Mouse (Mus musculus): ENCODE data around the gene Ccdc9. TPM values are rescaled to one million over a fixed set of nuclear protein-coding genes. Genes with fewer than 3 reads are reported as not detected.

The Ccdc9 gene
- total and polyA plus RNA-seq, 3 experiments = 32.0 to 81.0 (median 47.6) TPM

DNA sequence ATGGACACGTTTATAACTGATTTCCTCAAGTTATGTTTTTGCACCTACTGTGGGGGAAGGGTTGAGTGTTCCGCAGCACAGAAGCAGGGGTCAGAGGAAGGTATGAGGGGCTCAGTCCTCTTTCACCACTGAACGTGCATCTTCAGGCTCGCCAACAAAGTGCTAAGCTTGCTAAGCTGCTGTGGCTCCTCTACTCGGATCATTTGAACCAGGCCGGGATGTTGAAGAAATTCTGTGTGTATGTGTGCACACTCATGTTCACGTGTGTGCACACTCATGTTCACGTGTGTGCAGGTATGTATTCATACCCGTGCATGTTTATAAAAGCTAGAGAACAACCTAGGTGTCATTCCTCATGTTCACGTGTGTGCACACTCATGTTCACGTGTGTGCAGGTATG, 20.7 kb downstream of the Ccdc9 start:
- dilution Hi-C loops (cut with MboI; ENCODE audit: extremely low pct_ligation_motif_present, extremely low pct_unique_long_range_greater_than_20kb, low sequenced_read_pairs) (no loop called here), in situ Hi-C loops (cut with MboI; ENCODE audit: low pct_ligation_motif_present, low pct_unique_long_range_greater_than_20kb, low sequenced_read_pairs) (loop anchor here (25.0 kb wide), 1 partner anchor 204 kb away; the partner anchor contains the start of gene Zfp541)

DNA sequence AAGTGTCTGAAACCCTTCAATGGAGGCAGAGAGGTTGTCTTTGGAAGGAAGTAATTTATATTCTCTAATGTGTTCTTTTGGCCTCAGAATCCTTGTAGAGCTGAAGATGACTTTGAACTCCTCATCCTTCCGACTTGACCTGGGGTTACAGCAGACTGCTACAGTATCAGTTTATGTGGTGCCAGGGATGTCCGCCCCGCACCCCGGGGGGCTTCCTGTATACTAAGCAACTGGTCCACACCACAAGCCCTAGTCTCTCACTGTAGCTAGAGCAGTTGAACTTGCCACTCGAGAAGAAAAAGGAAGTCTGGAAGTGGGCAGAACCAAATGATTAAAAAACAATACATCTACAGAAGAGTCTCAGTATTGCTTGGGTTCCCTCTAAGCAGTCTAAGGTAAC, 22.8 kb downstream of the Ccdc9 start:
- Histone ChIP-seq H3K27ac (ENCODE audit: insufficient read depth, low read depth) (no peak overlapping the region), H3K9ac (ENCODE audit: insufficient read depth, low read depth) (no peak overlapping the region), H3K4me1 (ENCODE audit: control insufficient read depth in 1 of 2, insufficient read depth in 2 of 2) (peaks cover 4 to 9% of the 10 kb centered on the region in 2 experiments; a peak in 3 of 4 replicates), H3K79me2 (replicated peaks; ENCODE audit: control insufficient read depth, extremely low read depth, insufficient read depth, poor library complexity, severe bottlenecking) (no peaks in the 10 kb centered on the region), H3K27me3 (replicated peaks) (no peaks in the 10 kb centered on the region), H3K4me3 (replicated peaks in 1 of 3; ENCODE audit: low read depth in 2 of 3, low read length in 2 of 3, poor library complexity in 1 of 3) (no peak overlapping the region), H3K4me2 (ENCODE audit: insufficient read depth, low read depth, poor library complexity, severe bottlenecking) (no peak overlapping the region), H3K9me3 (replicated peaks; ENCODE audit: low read length) (no peaks in the 10 kb centered on the region), H3K36me3 (replicated peaks in 1 of 2; ENCODE audit: control insufficient read depth in 1 of 2, insufficient read depth in 1 of 2, low read length in 1 of 2) (no peaks in the 10 kb centered on the region)
- dilution Hi-C loops (cut with MboI; ENCODE audit: extremely low pct_ligation_motif_present, extremely low pct_unique_long_range_greater_than_20kb, low sequenced_read_pairs) (no loop called here), in situ Hi-C loops (cut with MboI; ENCODE audit: low pct_ligation_motif_present, low pct_unique_long_range_greater_than_20kb, low sequenced_read_pairs) (loop anchor here (25.0 kb wide), 1 partner anchor 202 kb away; the partner anchor contains the start of gene Zfp541)
- no peak for DNase-seq (ENCODE audit: extremely low read depth)
- TF ChIP-seq ELF1 (IDR thresholded peaks at IDR 0.05; ENCODE audit: low read depth, low read length) (no peak), TCF12 (IDR thresholded peaks at IDR 0.05; ENCODE audit: low read depth, low read length) (no peak), CHD2 (IDR thresholded peaks at IDR 0.05; ENCODE audit: low read length) (no peak), MXI1 (IDR thresholded peaks at IDR 0.05; ENCODE audit: low read depth, low read length) (no peak), JUND (conservative IDR thresholded peaks at IDR 0.05; ENCODE audit: low read depth, low read length) (no peak), NELFE (IDR thresholded peaks at IDR 0.05; ENCODE audit: low read depth, low read length) (no peak), MYC (IDR thresholded peaks at IDR 0.05; ENCODE audit: low read depth, low read length) (no peak), EP300 (IDR thresholded peaks at IDR 0.05; ENCODE audit: low read length) (no peak), ZC3H11A (IDR thresholded peaks at IDR 0.05; ENCODE audit: low read depth, low read length) (no peak)

More for the DNA sequence above, 20.7 kb downstream of the Ccdc9 start:
- H3K9me3 ChIP-seq (replicated peaks; ENCODE audit: low read length) = no peaks in the 10 kb centered on the region
- TF ChIP-seq KAT2A (IDR thresholded peaks at IDR 0.05; ENCODE audit: insufficient replicate concordance, low read length) (no peak), MAFK (IDR thresholded peaks at IDR 0.05; ENCODE audit: insufficient replicate concordance, low read length) (no peak), ZKSCAN1 (IDR thresholded peaks at IDR 0.05; ENCODE audit: borderline replicate concordance, low read depth, low read length) (no peak), BHLHE40 (IDR thresholded peaks at IDR 0.05; ENCODE audit: low read depth, low read length) (no peak), NRF1 (IDR thresholded peaks at IDR 0.05; ENCODE audit: low read depth, low read length) (no peak), ZNF384 (IDR thresholded peaks at IDR 0.05; ENCODE audit: low read depth, low read length) (no peak), JUN (IDR thresholded peaks at IDR 0.05; ENCODE audit: insufficient read depth, low read depth, low read length) (no peak), TCF12 (IDR thresholded peaks at IDR 0.05; ENCODE audit: low read depth, low read length) (no peak), NELFE (IDR thresholded peaks at IDR 0.05; ENCODE audit: low read depth, low read length) (no peak), MXI1 (IDR thresholded peaks at IDR 0.05; ENCODE audit: low read depth, low read length) (no peak)
- H3K36me3 ChIP-seq (replicated peaks in 1 of 2; ENCODE audit: control insufficient read depth in 1 of 2, insufficient read depth in 1 of 2, low read length in 1 of 2) = peaks cover 0 to 2% of the 10 kb centered on the region in 2 experiments
- no peak overlapping the region for H3K9ac ChIP-seq (ENCODE audit: insufficient read depth, low read depth)
- H3K27me3 ChIP-seq (replicated peaks) = no peaks in the 10 kb centered on the region
- H3K79me2 ChIP-seq (replicated peaks; ENCODE audit: control insufficient read depth, extremely low read depth, insufficient read depth, poor library complexity, severe bottlenecking) = no peaks in the 10 kb centered on the region
- no peak overlapping the region for H3K4me3 ChIP-seq (replicated peaks in 1 of 3; ENCODE audit: low read depth in 2 of 3, low read length in 2 of 3, poor library complexity in 1 of 3)
- H3K4me1 ChIP-seq (ENCODE audit: control insufficient read depth in 1 of 2, insufficient read depth in 2 of 2) = peaks cover 4 to 9% of the 10 kb centered on the region in 2 experiments; a peak in 3 of 4 replicates
- no peak overlapping the region for H3K27ac ChIP-seq (ENCODE audit: insufficient read depth, low read depth)
- DNase-seq (ENCODE audit: extremely low read depth) = no peak
- no peak overlapping the region for H3K4me2 ChIP-seq (ENCODE audit: insufficient read depth, low read depth, poor library complexity, severe bottlenecking)
